Mouse (Mus musculus): ENCODE results near the gene Disp3. TPM values are rescaled to one million over a fixed set of nuclear protein-coding genes. Genes with fewer than 3 reads are reported as not detected.
A peak's percentile ranks its signal among the peaks of the same experiment; 100 is the strongest.

Gene Disp3
- polyA plus RNA-seq, 1 experiment from 2014 or later = 12.0 TPM

- Histone ChIP-seq H3K27me3 (no peaks in the 10 kb centered on the region), H3K9ac (replicated peaks) (no peak overlapping the region), H3K4me2 (replicated peaks) (no peak overlapping the region), H3K27ac (0 out of 2 replicates have a peak overlapping the region, but pooled peaks have one; percentile 21), H3K4me1 (replicated peaks) (peaks cover 43% of the 10 kb centered on the region), H3K36me3 (peaks cover 44% of the 10 kb centered on the region), H3K4me3 (replicated peaks) (no peak overlapping the region), H3K9me3 (no peaks in the 10 kb centered on the region)
- 83% methylated on average over 10 of the region's 10 CpGs for WGBS
- no peak for ATAC-seq
Observed at GRCm38 (mm10) chr4:148239474-148240130, 48.2 kb downstream of the Disp3 start.

DNA sequence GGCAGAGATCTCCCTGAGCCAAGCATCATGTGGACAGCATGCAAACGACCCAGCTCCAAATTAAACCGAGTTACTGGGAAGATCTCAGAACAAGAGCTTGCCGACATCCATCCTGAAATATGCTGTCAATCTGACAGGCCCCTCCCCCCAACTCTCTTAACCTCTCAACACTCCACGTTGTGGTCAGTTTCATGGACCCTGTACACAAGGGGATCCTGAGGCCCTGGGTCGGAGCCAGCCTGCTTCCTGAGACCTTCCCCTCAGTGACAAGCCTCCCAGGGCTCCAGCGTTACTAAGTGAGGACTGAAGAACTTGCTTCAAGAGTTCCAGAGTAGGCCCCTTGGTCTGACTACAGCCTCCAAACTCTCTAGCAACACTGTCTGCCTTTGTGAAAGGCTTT lies 48.8 kb downstream of the Disp3 start:
- H3K27me3 ChIP-seq = no peaks in the 10 kb centered on the region
- H3K36me3 ChIP-seq = peaks cover 37% of the 10 kb centered on the region
- peak overlapping the region; percentile 60 for H3K27ac ChIP-seq
- H3K9me3 ChIP-seq = no peaks in the 10 kb centered on the region
- no peak overlapping the region for H3K4me2 ChIP-seq (replicated peaks)
- 55% methylated on average over 6 of the region's 6 CpGs for WGBS
- ATAC-seq = no peak
- H3K4me1 ChIP-seq (replicated peaks) = peaks cover 43% of the 10 kb centered on the region
- H3K9ac ChIP-seq (replicated peaks) = no peak overlapping the region
- H3K4me3 ChIP-seq (replicated peaks) = no peak overlapping the region

- H3K4me2 ChIP-seq (replicated peaks) = no peak overlapping the region
- peaks cover 30% of the 10 kb centered on the region for H3K36me3 ChIP-seq
- peaks cover 46% of the 10 kb centered on the region for H3K4me1 ChIP-seq (replicated peaks)
- no peak overlapping the region; the same call in 1 of the 2 replicates for H3K9ac ChIP-seq (replicated peaks)
- WGBS = 28% methylated on average over 9 of the region's 9 CpGs
- no peaks in the 10 kb centered on the region for H3K9me3 ChIP-seq
- H3K27me3 ChIP-seq = peaks cover 2% of the 10 kb centered on the region; the same call in 1 of the 2 replicates
- ATAC-seq = peak; percentile 60
- peak overlapping the region; percentile 60 for H3K27ac ChIP-seq
- no peak overlapping the region for H3K4me3 ChIP-seq (replicated peaks)
Observed at GRCm38 (mm10) chr4:148238218-148238617, 49.5 kb downstream of the Disp3 start.

- Histone ChIP-seq H3K4me2 (replicated peaks) (no peak overlapping the region), H3K9me3 (no peaks in the 10 kb centered on the region), H3K4me1 (replicated peaks) (peaks cover 58% of the 10 kb centered on the region), H3K9ac (replicated peaks) (no peak overlapping the region), H3K36me3 (peaks cover 17% of the 10 kb centered on the region), H3K27me3 (peaks cover 4% of the 10 kb centered on the region; the same call in 1 of the 2 replicates), H3K4me3 (replicated peaks) (no peak overlapping the region), H3K27ac (no peak overlapping the region)
- 50% methylated on average over 8 of the region's 8 CpGs for WGBS
- ATAC-seq = no peak
Observed at GRCm38 (mm10) chr4:148236664-148237063, 51.1 kb downstream of the Disp3 start.

DNA sequence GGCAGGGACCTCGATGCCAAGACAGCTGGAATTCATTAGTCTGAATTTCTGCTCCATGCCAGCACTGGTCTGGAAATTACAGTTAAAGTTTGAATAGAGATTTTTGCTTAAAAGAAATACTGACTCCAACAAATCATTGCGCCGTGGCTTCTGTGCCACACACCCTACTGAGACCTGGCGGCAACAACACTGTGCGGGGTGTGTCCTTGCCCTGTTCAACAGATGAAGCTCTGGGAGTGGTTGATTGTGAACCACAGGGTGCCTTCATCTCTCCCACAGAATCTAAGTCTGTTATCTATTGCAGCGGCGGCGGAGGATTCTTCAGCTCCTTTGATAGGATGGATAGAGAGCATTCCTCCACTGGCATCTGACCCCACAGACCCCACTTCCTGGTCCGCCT lies 54.7 kb downstream of the Disp3 start:
- ATAC-seq = no peak
- H3K27ac ChIP-seq = 0 out of 2 replicates have a peak overlapping the region, but pooled peaks have one; percentile 6
- no peak overlapping the region for H3K4me2 ChIP-seq (replicated peaks)
- H3K9me3 ChIP-seq = no peaks in the 10 kb centered on the region
- WGBS = 80% methylated on average over 9 of the region's 9 CpGs
- H3K9ac ChIP-seq (replicated peaks) = no peak overlapping the region
- peaks cover 42% of the 10 kb centered on the region for H3K4me1 ChIP-seq (replicated peaks)
- H3K27me3 ChIP-seq = peaks cover 22% of the 10 kb centered on the region
- no peak overlapping the region for H3K4me3 ChIP-seq (replicated peaks)
- H3K36me3 ChIP-seq = no peaks in the 10 kb centered on the region

DNA sequence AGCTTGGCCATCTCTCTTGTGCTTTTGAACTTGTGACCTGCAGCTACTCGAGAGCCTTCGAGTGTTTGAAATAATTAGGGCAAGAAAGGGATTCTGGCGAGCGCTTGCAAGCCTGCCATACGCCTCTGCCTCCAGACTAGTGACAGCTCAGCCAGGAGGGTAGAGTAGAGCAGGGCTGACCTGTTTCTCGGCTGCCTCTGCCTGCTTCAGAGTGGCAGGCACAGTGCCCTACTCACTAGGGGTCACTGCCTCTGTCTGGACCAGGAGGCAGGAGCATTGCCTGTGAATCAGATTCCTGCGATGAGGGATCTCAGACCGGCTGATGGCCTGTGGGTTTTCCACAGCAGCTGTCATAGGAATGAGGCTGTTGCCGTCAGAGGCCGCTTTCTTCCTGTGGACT lies 55.1 kb downstream of the Disp3 start:
- no peak overlapping the region for H3K4me2 ChIP-seq (replicated peaks)
- no peaks in the 10 kb centered on the region for H3K36me3 ChIP-seq
- no peak overlapping the region for H3K9ac ChIP-seq (replicated peaks)
- WGBS = 47% methylated on average over 10 of the region's 10 CpGs
- 0 out of 2 replicates have a peak overlapping the region, but pooled peaks have one; percentile 6 for H3K27ac ChIP-seq
- no peak overlapping the region for H3K4me3 ChIP-seq (replicated peaks)
- ATAC-seq = peak; percentile 55; the same call in 1 of the 2 replicates
- peaks cover 37% of the 10 kb centered on the region for H3K4me1 ChIP-seq (replicated peaks)
- peaks cover 25% of the 10 kb centered on the region for H3K27me3 ChIP-seq
- H3K9me3 ChIP-seq = no peaks in the 10 kb centered on the region

GRCm38 (mm10) chr4:148232124-148232523 lies 55.6 kb downstream of the Disp3 start:
- no peaks in the 10 kb centered on the region for H3K9me3 ChIP-seq

GRCm38 (mm10) chr4:148229646-148230045 lies 58.1 kb downstream of the Disp3 start:
- no peak for ATAC-seq
- no peak overlapping the region for H3K4me3 ChIP-seq (replicated peaks)
- H3K36me3 ChIP-seq = no peaks in the 10 kb centered on the region
- H3K27ac ChIP-seq = no peak overlapping the region
- H3K4me1 ChIP-seq (replicated peaks) = peaks cover 34% of the 10 kb centered on the region
- H3K27me3 ChIP-seq = peaks cover 25% of the 10 kb centered on the region
- no peaks in the 10 kb centered on the region for H3K9me3 ChIP-seq
- H3K9ac ChIP-seq (replicated peaks) = no peak overlapping the region
- 10% methylated on average over 16 of the region's 16 CpGs for WGBS
- H3K4me2 ChIP-seq (replicated peaks) = no peak overlapping the region

More at GRCm38 (mm10) chr4:148232124-148232523, 55.6 kb downstream of the Disp3 start:
- no peak overlapping the region for H3K9ac ChIP-seq (replicated peaks)
- no peaks in the 10 kb centered on the region for H3K36me3 ChIP-seq
- no peak overlapping the region for H3K4me3 ChIP-seq (replicated peaks)
- no peak overlapping the region for H3K4me2 ChIP-seq (replicated peaks)
- H3K4me1 ChIP-seq (replicated peaks) = peaks cover 32% of the 10 kb centered on the region
- H3K27ac ChIP-seq = no peak overlapping the region
- ATAC-seq = peak; percentile 35; the same call in 1 of the 2 replicates
- peaks cover 25% of the 10 kb centered on the region for H3K27me3 ChIP-seq
- WGBS = 50% methylated on average over 4 of the region's 4 CpGs

- H3K4me1 ChIP-seq (replicated peaks) = peaks cover 29% of the 10 kb centered on the region
- no peak overlapping the region for H3K4me3 ChIP-seq (replicated peaks)
- peaks cover 23% of the 10 kb centered on the region for H3K27me3 ChIP-seq
- no peak overlapping the region for H3K27ac ChIP-seq
- H3K4me2 ChIP-seq (replicated peaks) = no peak overlapping the region
- ATAC-seq = peak; percentile 55; the same call in 1 of the 2 replicates
- H3K9ac ChIP-seq (replicated peaks) = no peak overlapping the region
- WGBS = 35% methylated on average over 10 of the region's 10 CpGs
- H3K36me3 ChIP-seq = no peaks in the 10 kb centered on the region
- no peaks in the 10 kb centered on the region for H3K9me3 ChIP-seq
Observed at GRCm38 (mm10) chr4:148222983-148223382, 64.8 kb downstream of the Disp3 start.

GRCm38 (mm10) chr4:148220656-148221055 lies 67.1 kb downstream of the Disp3 start:
- Histone ChIP-seq H3K36me3 (no peaks in the 10 kb centered on the region), H3K9me3 (no peaks in the 10 kb centered on the region), H3K27ac (0 out of 2 replicates have a peak overlapping the region, but pooled peaks have one; percentile 26), H3K27me3 (peaks cover 25% of the 10 kb centered on the region), H3K4me2 (replicated peaks) (no peak overlapping the region), H3K4me1 (replicated peaks) (peaks cover 18% of the 10 kb centered on the region), H3K9ac (replicated peaks) (no peak overlapping the region), H3K4me3 (replicated peaks) (no peak overlapping the region)
- WGBS = 9% methylated on average over 10 of the region's 10 CpGs
- ATAC-seq = 0 out of 2 replicates have a peak, but pooled peaks have one; percentile 19

DNA sequence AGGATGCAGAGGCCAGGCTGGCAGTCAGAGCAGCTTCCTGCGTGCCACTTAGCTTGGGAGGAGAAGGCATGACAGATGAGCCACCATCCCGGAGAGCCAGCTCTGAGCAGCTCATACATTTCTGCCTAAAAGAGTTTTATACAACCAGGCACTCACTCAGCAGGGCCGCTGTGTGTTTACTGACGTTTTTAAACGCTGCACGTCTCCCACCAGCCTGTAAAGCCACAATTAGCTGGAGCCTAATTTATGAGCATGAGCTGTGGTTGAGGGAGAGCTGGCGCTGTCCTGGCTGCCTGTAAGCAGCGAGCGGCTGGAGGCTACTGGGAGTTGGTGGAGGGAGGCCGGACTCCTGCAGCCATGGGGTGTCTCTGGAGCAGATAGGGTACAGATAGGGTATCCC lies 69.5 kb downstream of the Disp3 start:
- Histone ChIP-seq H3K27ac (no peak overlapping the region), H3K4me1 (replicated peaks) (peaks cover 34% of the 10 kb centered on the region), H3K9ac (replicated peaks) (no peak overlapping the region), H3K27me3 (peaks cover 25% of the 10 kb centered on the region), H3K4me2 (replicated peaks) (no peak overlapping the region), H3K4me3 (replicated peaks) (no peak overlapping the region), H3K36me3 (no peaks in the 10 kb centered on the region), H3K9me3 (no peaks in the 10 kb centered on the region)
- WGBS = 34% methylated on average over 10 of the region's 10 CpGs
- no peak for ATAC-seq

GRCm38 (mm10) chr4:148215264-148215900 lies 72.4 kb downstream of the Disp3 start:
- no peak overlapping the region for H3K4me2 ChIP-seq (replicated peaks)
- peaks cover 13% of the 10 kb centered on the region for H3K27me3 ChIP-seq
- H3K36me3 ChIP-seq = no peaks in the 10 kb centered on the region
- H3K4me3 ChIP-seq (replicated peaks) = no peak overlapping the region
- no peak overlapping the region for H3K9ac ChIP-seq (replicated peaks)
- 48% methylated on average over 11 of the region's 11 CpGs for WGBS
- no peak overlapping the region for H3K27ac ChIP-seq
- H3K9me3 ChIP-seq = no peaks in the 10 kb centered on the region
- peaks cover 25% of the 10 kb centered on the region for H3K4me1 ChIP-seq (replicated peaks)
- no peak for ATAC-seq

Data from midbrain, embryonic 13.5 days (tissue).